Mouse (Mus musculus): ENCODE data around the gene 2900092C05Rik.
A peak's percentile ranks its signal among the peaks of the same experiment; 100 is the strongest.

The 2900092C05Rik gene

DNA sequence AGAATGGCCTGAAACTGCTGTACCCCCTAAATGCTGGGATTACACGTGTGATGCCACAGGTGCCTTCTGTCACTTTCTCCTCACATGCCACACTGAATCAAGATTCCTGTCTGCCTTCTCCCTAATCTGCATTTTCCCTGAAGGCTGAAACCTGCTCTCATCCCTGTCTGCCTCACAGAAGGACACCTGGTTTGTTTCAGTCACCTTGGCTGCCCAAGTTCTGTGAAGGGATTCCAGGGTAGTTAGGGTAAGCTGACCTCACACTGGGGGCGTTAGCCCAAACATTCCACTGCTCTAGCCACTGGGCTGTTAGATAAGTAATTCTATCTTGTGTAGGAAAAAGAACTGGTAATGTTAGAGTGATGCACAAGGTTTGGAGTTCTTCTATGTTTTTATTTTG lies at the start of gene 2900092C05Rik:
2900092C05Rik (plus strand) TSS at position 301 of the 400 bp plus-strand sequence.
- no peak for DNase-seq

DNA sequence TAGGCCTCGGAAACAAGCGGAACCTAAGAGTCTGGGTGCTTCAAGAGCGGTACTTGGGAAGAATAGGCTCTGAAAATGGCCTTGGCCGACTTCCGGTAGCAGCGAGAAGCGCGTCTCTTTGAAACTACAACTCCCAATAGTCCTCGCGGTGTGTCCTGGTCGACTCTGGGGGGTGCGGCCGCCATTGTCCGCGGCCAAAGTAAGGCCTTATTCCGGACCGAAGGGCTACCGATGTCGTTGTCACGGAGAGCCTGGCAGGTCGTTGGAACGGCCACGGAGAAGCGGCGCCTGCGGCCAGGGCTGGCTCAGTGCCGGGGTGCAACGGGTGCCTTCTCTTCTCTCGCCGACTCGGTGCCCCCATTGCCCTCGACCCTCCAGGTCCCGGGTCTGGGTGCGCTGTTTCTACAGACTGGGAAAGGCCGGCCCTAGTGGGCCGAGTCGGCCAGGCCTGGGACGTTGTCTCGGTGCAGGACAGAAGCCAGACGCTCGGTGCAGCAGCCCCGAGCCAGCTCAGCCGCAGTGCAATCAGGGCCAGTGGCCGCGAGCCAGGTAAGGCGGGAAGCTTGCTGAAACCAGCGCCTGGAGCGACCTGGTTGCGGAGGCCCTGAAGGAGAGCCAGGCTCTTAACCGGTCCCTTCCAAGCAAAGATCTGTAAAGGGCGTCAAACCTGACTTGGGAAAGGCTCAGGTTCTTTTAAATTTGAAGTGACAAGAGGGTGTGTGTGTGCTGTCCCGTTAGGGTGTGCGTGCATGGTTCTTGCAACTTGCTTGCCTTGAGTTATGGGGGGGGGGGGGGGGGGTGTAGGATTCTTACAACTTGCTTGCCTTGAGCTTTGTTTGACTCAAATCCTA lies 33.9 kb upstream of the 2900092C05Rik start, which contains the start of gene Zfp606:
Zfp606 (plus strand) TSS at position 136 of the 851 bp plus-strand sequence.
- peak; percentile 92 to 94 for DNase-seq

DNA sequence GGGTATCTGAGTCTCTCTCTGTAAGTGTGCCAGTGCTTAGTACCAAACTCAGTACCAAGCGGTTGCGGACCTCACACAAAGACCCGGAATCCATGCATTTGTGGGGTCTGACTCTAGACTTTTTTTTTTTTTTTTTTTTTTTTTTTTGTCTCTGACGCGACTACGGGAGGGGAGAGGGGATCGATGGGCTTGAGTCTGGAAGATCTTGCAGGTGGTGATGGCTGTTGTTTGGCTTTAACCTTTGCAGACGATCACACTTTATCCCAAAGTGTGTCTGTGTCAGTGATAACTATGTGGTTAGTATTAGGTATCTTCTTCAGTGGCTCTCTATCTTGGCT lies 33.3 kb upstream of the 2900092C05Rik start:
- no peak for DNase-seq

GRCm38 (mm10) chr7:12479525-12479924 lies 32.8 kb upstream of the 2900092C05Rik start:
- DNase-seq, result no peak

DNA sequence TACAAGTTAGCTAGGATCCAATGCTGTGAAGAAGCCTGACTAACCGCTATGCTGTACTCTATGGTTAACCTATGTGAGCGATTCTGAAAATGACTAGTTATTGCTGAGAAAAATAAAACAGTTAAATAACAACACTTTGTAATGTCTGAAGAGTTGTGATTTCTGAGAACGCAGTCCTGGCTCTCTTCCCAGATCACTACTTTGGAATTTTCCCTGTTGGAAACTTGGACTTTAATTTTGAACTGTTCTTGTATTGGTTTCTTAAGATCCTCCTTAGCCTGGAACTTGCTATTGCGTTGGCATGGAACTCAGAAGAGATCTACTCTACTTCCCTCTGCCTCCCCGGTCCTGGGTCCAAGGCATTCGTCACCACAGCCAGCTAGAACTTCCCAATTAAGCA lies 28.5 kb upstream of the 2900092C05Rik start:
- no peak for DNase-seq

GRCm38 (mm10) chr7:12485956-12486355 lies 26.4 kb upstream of the 2900092C05Rik start:
- no peak for DNase-seq

- DNase-seq, result no peak
Measured at GRCm38 (mm10) chr7:12486691-12487090, 25.6 kb upstream of the 2900092C05Rik start.

- DNase-seq, result no peak
Measured at GRCm38 (mm10) chr7:12510913-12511312, 1.4 kb upstream of the 2900092C05Rik start.
